Mouse (Mus musculus) 3134 (cell line): ENCODE measurements around the gene Zfp747.
A peak's percentile ranks its signal among the peaks of the same experiment; 100 is the strongest.
"Not testable (repeated sequence)": the region's sequence is repeated elsewhere in the genome, so short reads cannot be mapped to it uniquely, and the experiment has no call there.

Source experiments
- DNase-seq: peaks from one replicate; pipeline ENCODE4 v3.0.0-alpha.2; 2011; ENCODE audit warnings: low spot score; ENCODE audit not compliant: insufficient read length; ENCODE audit errors: extremely low read depth

The Zfp747 gene

GRCm38 (mm10) chr7:127378310-127378921 lies 2.6 kb upstream of the Zfp747 start:
- no peak for DNase-seq

- DNase-seq, result not testable (repeated sequence)
Measured at GRCm38 (mm10) chr7:127371870-127372269, 4.0 kb downstream of the Zfp747 start.

- DNase-seq, result no peak
Measured at GRCm38 (mm10) chr7:127371213-127371612, 4.6 kb downstream of the Zfp747 start.

- no peak for DNase-seq
Measured at GRCm38 (mm10) chr7:127366249-127366648, 9.6 kb downstream of the Zfp747 start.

- DNase-seq, result no peak
Measured at GRCm38 (mm10) chr7:127364166-127364565, 11.7 kb downstream of the Zfp747 start.

- no peak for DNase-seq
Measured at GRCm38 (mm10) chr7:127363475-127363921, 12.4 kb downstream of the Zfp747 start.

GRCm38 (mm10) chr7:127362418-127362817 lies 13.4 kb downstream of the Zfp747 start:
- DNase-seq, result not testable (repeated sequence)

- no peak for DNase-seq
Measured at GRCm38 (mm10) chr7:127361449-127361848, 14.4 kb downstream of the Zfp747 start.

GRCm38 (mm10) chr7:127360265-127360664 lies 15.6 kb downstream of the Zfp747 start:
- no peak for DNase-seq

GRCm38 (mm10) chr7:127358472-127358871 lies 17.4 kb downstream of the Zfp747 start:
- DNase-seq, result no peak

- DNase-seq, result no peak
Measured at GRCm38 (mm10) chr7:127357871-127358270, 18.0 kb downstream of the Zfp747 start.

- DNase-seq, result no peak
Measured at GRCm38 (mm10) chr7:127355796-127356195, 20.1 kb downstream of the Zfp747 start.

GRCm38 (mm10) chr7:127351230-127352004 lies 24.4 kb downstream of the Zfp747 start:
- DNase-seq, result no peak

- DNase-seq, result no peak
Measured at GRCm38 (mm10) chr7:127346676-127347075, 29.2 kb downstream of the Zfp747 start.

GRCm38 (mm10) chr7:127345512-127346325 lies 30.1 kb downstream of the Zfp747 start, which contains the start of gene Zfp768:
Gene Zfp768 (minus strand): TSS chr7:127345589.
- DNase-seq, result peak; percentile 89

- DNase-seq, result peak; percentile 79
Measured at GRCm38 (mm10) chr7:127345092-127345491, 30.8 kb downstream of the Zfp747 start.

GRCm38 (mm10) chr7:127344371-127344770 lies 31.5 kb downstream of the Zfp747 start:
- DNase-seq, result no peak

GRCm38 (mm10) chr7:127343351-127344019 lies 32.4 kb downstream of the Zfp747 start:
- no peak for DNase-seq

GRCm38 (mm10) chr7:127342888-127343287 lies 33.0 kb downstream of the Zfp747 start:
- no peak for DNase-seq

GRCm38 (mm10) chr7:127342332-127342731 lies 33.5 kb downstream of the Zfp747 start:
- DNase-seq, result no peak

GRCm38 (mm10) chr7:127341861-127342260 lies 34.0 kb downstream of the Zfp747 start:
- not testable (repeated sequence) for DNase-seq
